26 mouse cellular contexts compared by ENCODE assay signal in genomic region chr1:134605670-134606069, GRCm38 (mm10). TPM values are rescaled to one million over a fixed set of nuclear protein-coding genes. Genes with fewer than 3 reads are reported as not detected.
"Had no signal": no experiment of that assay in that cellular context is flagged by ENCODE, and none has a peak within 500 bp of the region (broad histone marks: within the 10 kb centered on the region; RNA-seq: fewer than 3 reads in every experiment).

No protein-coding gene starts in this region.

- H3K4me1 ChIP-seq: limb, embryonic 10.5 days; limb, embryonic 13.5 days; liver, embryonic 15.5 days; midbrain, embryonic 10.5 days; midbrain, embryonic 13.5 days; neural tube, embryonic 13.5 days had no signal

- DNase-seq: kidney, adult 2 months; kidney, postnatal 25 days; layer of hippocampus, adult 9-11 months; liver; lung, adult 2 months; right cerebral cortex, postnatal 14 days; right cerebral cortex, postnatal 4 days; thymus, adult 18-20 months; thymus, postnatal 36 days had no signal

- H3K9me3 ChIP-seq: limb, embryonic 10.5 days; limb, embryonic 13.5 days; liver, embryonic 12.5 days; liver, embryonic 15.5 days; megakaryocyte, embryonic 14.5 days; midbrain, embryonic 10.5 days; midbrain, embryonic 13.5 days; neural tube, embryonic 13.5 days had no signal

- H3K27me3 ChIP-seq: limb, embryonic 13.5 days; liver, embryonic 12.5 days; liver, embryonic 15.5 days; megakaryocyte, embryonic 14.5 days; midbrain, embryonic 13.5 days; neural tube, embryonic 13.5 days had no signal

- ATAC-seq: intestine, postnatal 0 days; liver, embryonic 12.5 days; midbrain, embryonic 13.5 days; midbrain, embryonic 16.5 days had no signal

- H3K27ac ChIP-seq: kidney, postnatal 0 days; layer of hippocampus, adult 2 months; limb, embryonic 10.5 days; limb, embryonic 13.5 days; liver, embryonic 12.5 days; liver, embryonic 15.5 days; midbrain, embryonic 10.5 days; midbrain, embryonic 13.5 days; neural tube, embryonic 13.5 days had no signal

- H3K9ac ChIP-seq: limb, embryonic 13.5 days; liver, embryonic 12.5 days; liver, embryonic 15.5 days; midbrain, embryonic 13.5 days; neural tube, embryonic 13.5 days had no signal

- H3K4me3 ChIP-seq: layer of hippocampus, adult 2 months; limb, embryonic 10.5 days; limb, embryonic 13.5 days; liver, embryonic 12.5 days; liver, embryonic 15.5 days; megakaryocyte, embryonic 14.5 days; midbrain, embryonic 10.5 days; midbrain, embryonic 13.5 days; myocyte; neural tube, embryonic 13.5 days had no signal

- H3K4me2 ChIP-seq: limb, embryonic 13.5 days; liver, embryonic 12.5 days; liver, embryonic 15.5 days; midbrain, embryonic 13.5 days; neural tube, embryonic 13.5 days had no signal

RNA-seq across cellular contexts. Expression of gene Mgat4e, which starts 56.2 kb away (rescaled TPM):
- polyA plus RNA-seq: intestine, embryonic 14.5 days; intestine, postnatal 0 days; kidney, embryonic 14.5 days; kidney, postnatal 0 days; large intestine, adult 2 months; limb, embryonic 10.5 days; limb, embryonic 13.5 days; liver, embryonic 12.5 days; liver, embryonic 15.5 days; lung, adult 2 months; midbrain, embryonic 10.5 days; midbrain, embryonic 13.5 days; midbrain, embryonic 16.5 days; myocyte; neural tube, embryonic 13.5 days; stomach, embryonic 14.5 days had no signal
